Mouse (Mus musculus) forebrain, embryonic 15.5 days (tissue): ENCODE results near the gene Asic4. TPM values are rescaled to one million over a fixed set of nuclear protein-coding genes. Genes with fewer than 3 reads are reported as not detected.

Experiments
- ATAC-seq: fragments of 200-750 bp; cut with Nextera tagmentation; replicated peaks from 2 replicates; pipeline ENCODE4 v1.8.0; 2017; ENCODE audit warnings: mild to moderate bottlenecking, moderate TSS enrichment, moderate library complexity
- H3K27ac ChIP-seq: fragments of 300-500 bp; sonication (generic); replicated peaks from 2 replicates; pipeline ENCODE4 v1.5.1; 2015; ENCODE audit warnings: mild to moderate bottlenecking, inconsistent platforms
- H3K27me3 ChIP-seq: fragments of 300-500 bp; sonication (generic); 2 replicates; pipeline ENCODE4 v1.6.1; 2015; ENCODE audit warnings: inconsistent platforms
- H3K36me3 ChIP-seq: fragments of 300-500 bp; sonication (generic); 2 replicates; pipeline ENCODE4 v1.6.1; 2015; ENCODE audit warnings: mild to moderate bottlenecking, inconsistent platforms
- H3K4me1 ChIP-seq: fragments of 300-500 bp; sonication (generic); 2 replicates; pipeline ENCODE4 v1.6.1; 2015; ENCODE audit warnings: inconsistent platforms
- H3K4me2 ChIP-seq: fragments of 300-500 bp; sonication (generic); replicated peaks from 2 replicates; pipeline ENCODE4 v1.6.1; 2015; ENCODE audit warnings: mild to moderate bottlenecking, inconsistent platforms
- H3K4me3 ChIP-seq: fragments of 300-500 bp; sonication (generic); 2 replicates; pipeline ENCODE4 v1.5.1; 2015; ENCODE audit warnings: mild to moderate bottlenecking, inconsistent platforms
- H3K9ac ChIP-seq: fragments of 300-500 bp; sonication (generic); replicated peaks from 2 replicates; pipeline ENCODE4 v1.6.1; 2015; ENCODE audit warnings: mild to moderate bottlenecking, inconsistent platforms
- H3K9me3 ChIP-seq: fragments of 300-500 bp; sonication (generic); 2 replicates; pipeline ENCODE4 v1.6.1; 2016; ENCODE audit warnings: inconsistent platforms
- WGBS: fragments of 180-500 bp; shearing (Covaris S2); methylation state at CpG from one replicate; pipeline ENCODE4 v1.1.7; 2015; ENCODE audit warnings: mixed read lengths; 5-methylcytosine and 5-hydroxymethylcytosine counted together
- polyA plus RNA-seq: library from polyadenylated mRNA; unstranded; fragments of >200 nt; fragmentation: Nextera tagmentation; extraction: Ambion mirVana; gene quantifications from 2 replicates; pipeline ENCODE4 v1.2.1, GENCODE M21; 2015

Gene Asic4
- polyA plus RNA-seq, 1 experiment from 2014 or later = 4.1 TPM

GRCm38 (mm10) chr1:75492579-75493170 lies 42.4 kb downstream of the Asic4 start:
- Histone ChIP-seq H3K4me2 (no peak overlapping the region), H3K36me3 (no peaks in the 10 kb centered on the region; the same call in 1 of the 2 replicates), H3K9me3 (no peaks in the 10 kb centered on the region), H3K9ac (no peak overlapping the region), H3K27ac (no peak overlapping the region), H3K27me3 (peaks cover 10% of the 10 kb centered on the region; the same call in 1 of the 2 replicates), H3K4me3 (no peak overlapping the region), H3K4me1 (peaks cover 10% of the 10 kb centered on the region)
- ATAC-seq = no peak
- 35% methylated on average over 24 of the region's 24 CpGs for WGBS

- 0 out of 2 replicates have a peak, but pooled peaks cover 3% of the 10 kb centered on the region for H3K4me1 ChIP-seq
- no peak overlapping the region for H3K4me2 ChIP-seq
- H3K4me3 ChIP-seq = no peak overlapping the region
- ATAC-seq = no peak; the same call in 1 of the 2 replicates
- no peak overlapping the region for H3K9ac ChIP-seq
- H3K27ac ChIP-seq = no peak overlapping the region
- WGBS = 46% methylated on average over 12 of the region's 12 CpGs
- no peaks in the 10 kb centered on the region for H3K27me3 ChIP-seq
- no peaks in the 10 kb centered on the region for H3K9me3 ChIP-seq
- peaks cover 3% of the 10 kb centered on the region; the same call in 1 of the 2 replicates for H3K36me3 ChIP-seq
These were observed 44.8 kb downstream of the Asic4 start for GRCm38 (mm10) chr1:75494878-75495548.

GRCm38 (mm10) chr1:75498897-75499296 lies 48.7 kb downstream of the Asic4 start:
- Histone ChIP-seq H3K36me3 (peaks cover 8% of the 10 kb centered on the region), H3K4me1 (peaks cover 9% of the 10 kb centered on the region; the same call in 1 of the 2 replicates), H3K4me3 (no peak overlapping the region), H3K27me3 (no peaks in the 10 kb centered on the region), H3K9me3 (no peaks in the 10 kb centered on the region), H3K4me2 (no peak overlapping the region), H3K27ac (no peak overlapping the region), H3K9ac (no peak overlapping the region)
- ATAC-seq = no peak
- WGBS = 90% methylated on average over 4 of the region's 4 CpGs

- Histone ChIP-seq H3K4me1 (peaks cover 14% of the 10 kb centered on the region), H3K9ac (no peak overlapping the region), H3K36me3 (peaks cover 8% of the 10 kb centered on the region), H3K27me3 (no peaks in the 10 kb centered on the region), H3K9me3 (no peaks in the 10 kb centered on the region), H3K4me2 (no peak overlapping the region), H3K27ac (no peak overlapping the region), H3K4me3 (no peak overlapping the region)
- WGBS = 82% methylated on average over 7 of the region's 7 CpGs
- ATAC-seq = no peak
These were observed 49.2 kb downstream of the Asic4 start for GRCm38 (mm10) chr1:75499441-75499840.

- peaks cover 8% of the 10 kb centered on the region for H3K36me3 ChIP-seq
- WGBS = 95% methylated on average over 9 of the region's 9 CpGs
- H3K4me3 ChIP-seq = no peak overlapping the region
- H3K9ac ChIP-seq = no peak overlapping the region
- no peaks in the 10 kb centered on the region for H3K9me3 ChIP-seq
- no peak for ATAC-seq
- peaks cover 28% of the 10 kb centered on the region for H3K4me1 ChIP-seq
- H3K27ac ChIP-seq = no peak overlapping the region
- H3K27me3 ChIP-seq = no peaks in the 10 kb centered on the region
- H3K4me2 ChIP-seq = no peak overlapping the region
These were observed 51.7 kb downstream of the Asic4 start for GRCm38 (mm10) chr1:75501905-75502304.

DNA sequence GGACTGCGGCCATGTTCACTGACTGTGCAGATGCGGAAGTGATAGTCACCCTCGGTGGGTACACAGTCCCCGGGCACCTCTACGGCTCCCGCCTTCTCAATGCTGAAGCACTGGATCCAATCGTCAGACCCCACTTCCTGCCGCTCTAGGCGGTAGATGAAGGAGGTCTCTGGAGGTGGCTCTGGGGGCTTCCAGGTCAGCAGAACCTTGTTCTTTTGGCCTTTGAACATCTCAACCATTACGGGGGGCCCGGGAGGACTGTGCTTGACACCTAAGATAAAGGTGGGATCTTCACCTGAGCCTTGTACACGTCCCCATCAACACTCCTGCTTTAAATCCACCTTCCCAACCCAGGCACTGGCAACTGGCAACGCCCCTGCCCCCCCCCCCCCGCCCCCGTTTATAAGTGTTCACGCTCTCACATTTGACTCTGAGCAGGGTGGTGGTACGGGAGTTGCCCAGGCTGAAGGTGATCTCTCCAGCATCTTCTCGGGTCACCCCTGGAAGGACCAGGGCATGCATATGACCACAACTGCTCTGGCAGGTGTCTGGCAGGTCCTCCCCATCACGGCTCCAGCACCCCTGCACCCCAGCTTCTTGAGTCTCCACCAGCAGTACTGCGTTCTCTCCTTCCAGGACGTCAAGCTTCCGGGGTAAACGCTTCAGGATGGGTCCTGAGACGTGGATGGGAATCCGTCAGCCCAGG lies 52.9 kb downstream of the Asic4 start:
- H3K4me1 ChIP-seq = peaks cover 28% of the 10 kb centered on the region
- H3K27me3 ChIP-seq = no peaks in the 10 kb centered on the region
- no peak overlapping the region for H3K4me2 ChIP-seq
- peaks cover 8% of the 10 kb centered on the region for H3K36me3 ChIP-seq
- 90% methylated on average over 25 of the region's 25 CpGs for WGBS
- no peak overlapping the region for H3K27ac ChIP-seq
- H3K9ac ChIP-seq = no peak overlapping the region
- H3K4me3 ChIP-seq = no peak overlapping the region
- no peaks in the 10 kb centered on the region for H3K9me3 ChIP-seq
- no peak for ATAC-seq

GRCm38 (mm10) chr1:75503651-75503980 lies 53.4 kb downstream of the Asic4 start:
- H3K36me3 ChIP-seq = peaks cover 8% of the 10 kb centered on the region
- ATAC-seq = no peak
- H3K27me3 ChIP-seq = no peaks in the 10 kb centered on the region
- no peaks in the 10 kb centered on the region for H3K9me3 ChIP-seq
- H3K9ac ChIP-seq = no peak overlapping the region
- H3K27ac ChIP-seq = no peak overlapping the region
- no peak overlapping the region for H3K4me3 ChIP-seq
- no peak overlapping the region for H3K4me2 ChIP-seq
- 70% methylated on average over 23 of the region's 23 CpGs for WGBS
- H3K4me1 ChIP-seq = peaks cover 28% of the 10 kb centered on the region

GRCm38 (mm10) chr1:75504256-75505045 lies 54.2 kb downstream of the Asic4 start:
- Histone ChIP-seq H3K4me1 (peaks cover 28% of the 10 kb centered on the region), H3K9me3 (no peaks in the 10 kb centered on the region), H3K27me3 (no peaks in the 10 kb centered on the region), H3K4me3 (peak overlapping the region; percentile 88), H3K9ac (peak overlapping the region; percentile 93), H3K36me3 (peaks cover 5% of the 10 kb centered on the region), H3K27ac (peak overlapping the region; percentile 78; the same call in 1 of the 2 replicates), H3K4me2 (peak overlapping the region; percentile 91)
- WGBS = 60% methylated on average over 9 of the region's 9 CpGs
- no peak for ATAC-seq

DNA sequence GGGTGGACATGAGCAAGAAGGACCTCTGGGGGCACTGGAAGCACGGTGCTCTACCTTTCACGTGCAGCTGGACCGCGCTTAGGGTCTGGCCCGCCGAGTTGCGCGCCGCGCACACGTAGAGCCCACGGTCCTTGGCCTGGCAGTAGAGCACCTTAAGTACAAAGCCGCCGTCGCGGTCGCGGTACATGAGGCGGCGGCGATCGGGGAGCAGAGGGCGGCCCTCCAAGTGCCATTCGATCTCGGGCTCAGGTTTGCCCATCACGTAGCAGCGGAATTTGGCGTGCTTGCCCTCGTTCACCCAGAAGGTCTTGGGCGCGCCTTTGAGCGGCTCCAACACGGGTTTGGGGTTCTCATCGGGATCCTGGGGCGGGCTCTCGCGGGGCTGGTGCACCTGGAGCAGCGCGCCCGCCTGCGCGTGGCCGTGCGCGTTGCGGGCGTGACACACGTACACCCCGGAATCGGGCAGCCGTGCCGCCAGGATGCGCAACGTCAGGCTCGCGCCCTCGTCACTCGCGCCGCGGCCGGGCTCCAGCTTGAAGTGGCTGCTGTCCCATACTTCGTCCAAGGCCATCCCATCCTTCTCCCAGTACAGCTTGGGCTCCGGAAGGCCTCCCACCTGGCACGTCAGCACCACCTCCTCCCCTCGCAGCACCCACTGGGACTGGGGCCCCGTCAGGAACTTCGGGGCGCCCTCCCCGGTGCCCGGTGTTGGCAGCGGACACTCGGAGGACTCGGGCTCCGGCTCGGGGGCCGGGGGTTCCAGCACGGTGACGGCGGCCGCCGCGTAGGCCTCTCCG lies 55.1 kb downstream of the Asic4 start:
- no peaks in the 10 kb centered on the region for H3K9me3 ChIP-seq
- ATAC-seq = peak; percentile 81
- H3K4me2 ChIP-seq = peak overlapping the region; percentile 91
- peak overlapping the region; percentile 78 for H3K27ac ChIP-seq
- H3K4me3 ChIP-seq = peak overlapping the region; percentile 88
- H3K9ac ChIP-seq = peak overlapping the region; percentile 93
- H3K27me3 ChIP-seq = no peaks in the 10 kb centered on the region
- H3K36me3 ChIP-seq = peaks cover 5% of the 10 kb centered on the region
- under 1% methylated on average over 84 of the region's 84 CpGs for WGBS
- H3K4me1 ChIP-seq = peaks cover 28% of the 10 kb centered on the region

- no peaks in the 10 kb centered on the region for H3K27me3 ChIP-seq
- H3K27ac ChIP-seq = peak within 1 kb of the TSS; percentile 78
- peak within 1 kb of the TSS; percentile 88 for H3K4me3 ChIP-seq
- WGBS = under 1% methylated on average over 65 of the region's 65 CpGs
- no peaks in the 10 kb centered on the region for H3K9me3 ChIP-seq
- peak within 1 kb of the TSS; percentile 91 for H3K4me2 ChIP-seq
- H3K9ac ChIP-seq = peak within 1 kb of the TSS; percentile 93
- peak; percentile 68 for ATAC-seq
- H3K36me3 ChIP-seq = peaks cover 2% of the 10 kb centered on the region
- H3K4me1 ChIP-seq = peaks cover 28% of the 10 kb centered on the region
These were observed 56.0 kb downstream of the Asic4 start, which contains the start of gene Obsl1 for GRCm38 (mm10) chr1:75505956-75506831. Gene Obsl1 (minus strand): TSS chr1:75506452.
